Mouse (Mus musculus) urinary bladder, postnatal 14 days (tissue): ENCODE measurements at regions not wholly inside any gene's neighbourhood (a gene's known extent, or its start where the extent isn't known, plus 50 kb on each side); places are given as distances from the start of the nearest gene placed in this dataset.
A peak's percentile ranks its signal among the peaks of the same experiment; 100 is the strongest.

Experiments used
- DNase-seq: peaks from one replicate; pipeline ENCODE4 v3.0.0; 2021; ENCODE audit warnings: low spot score

DNA sequence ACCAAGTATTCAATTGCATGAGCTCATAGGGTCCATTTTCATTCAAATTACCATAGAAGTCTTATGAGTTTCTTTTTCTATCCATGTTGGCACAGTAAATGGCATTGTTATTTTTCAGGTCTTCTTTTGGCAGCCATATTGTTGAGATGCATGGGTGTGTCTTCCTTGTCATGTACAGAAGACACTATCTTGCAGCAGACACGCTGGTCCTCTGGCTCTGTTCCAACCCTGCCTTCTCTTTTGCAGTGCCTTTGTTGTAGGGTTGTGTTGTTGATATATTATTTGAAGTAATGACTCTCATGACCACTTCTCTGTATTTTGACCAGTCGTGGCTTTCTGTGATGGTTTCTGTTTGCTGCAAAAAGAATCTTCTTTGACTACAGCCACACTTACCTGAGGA lies 274.4 kb upstream of the Camk1g start:
- DNase-seq: no peak

GRCm38 (mm10) chr1:193636451-193636850 lies 266.4 kb upstream of the Camk1g start:
- DNase-seq: no peak

DNA sequence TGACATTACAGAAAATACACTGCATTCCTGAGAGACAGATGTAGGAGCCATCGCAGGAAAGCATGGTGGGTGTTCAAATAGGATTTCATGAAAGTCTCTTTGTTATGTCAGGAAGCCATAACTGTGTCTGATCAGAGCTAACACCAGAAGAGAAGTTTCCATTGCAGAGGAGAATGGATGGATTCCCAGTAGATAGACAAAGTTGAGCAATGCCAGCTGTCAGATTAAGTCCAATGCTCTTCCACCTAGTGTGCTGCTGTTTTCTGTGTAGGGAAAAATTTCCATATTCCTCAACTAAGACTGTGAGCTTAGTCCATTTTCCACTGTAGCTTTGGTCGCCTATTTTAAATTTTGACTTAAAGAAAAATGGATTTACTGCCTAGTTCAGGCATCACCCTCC lies 262.0 kb upstream of the Camk1g start:
- no peak for DNase-seq

GRCm38 (mm10) chr1:193629887-193630286 lies 259.8 kb upstream of the Camk1g start:
- DNase-seq: no peak

DNA sequence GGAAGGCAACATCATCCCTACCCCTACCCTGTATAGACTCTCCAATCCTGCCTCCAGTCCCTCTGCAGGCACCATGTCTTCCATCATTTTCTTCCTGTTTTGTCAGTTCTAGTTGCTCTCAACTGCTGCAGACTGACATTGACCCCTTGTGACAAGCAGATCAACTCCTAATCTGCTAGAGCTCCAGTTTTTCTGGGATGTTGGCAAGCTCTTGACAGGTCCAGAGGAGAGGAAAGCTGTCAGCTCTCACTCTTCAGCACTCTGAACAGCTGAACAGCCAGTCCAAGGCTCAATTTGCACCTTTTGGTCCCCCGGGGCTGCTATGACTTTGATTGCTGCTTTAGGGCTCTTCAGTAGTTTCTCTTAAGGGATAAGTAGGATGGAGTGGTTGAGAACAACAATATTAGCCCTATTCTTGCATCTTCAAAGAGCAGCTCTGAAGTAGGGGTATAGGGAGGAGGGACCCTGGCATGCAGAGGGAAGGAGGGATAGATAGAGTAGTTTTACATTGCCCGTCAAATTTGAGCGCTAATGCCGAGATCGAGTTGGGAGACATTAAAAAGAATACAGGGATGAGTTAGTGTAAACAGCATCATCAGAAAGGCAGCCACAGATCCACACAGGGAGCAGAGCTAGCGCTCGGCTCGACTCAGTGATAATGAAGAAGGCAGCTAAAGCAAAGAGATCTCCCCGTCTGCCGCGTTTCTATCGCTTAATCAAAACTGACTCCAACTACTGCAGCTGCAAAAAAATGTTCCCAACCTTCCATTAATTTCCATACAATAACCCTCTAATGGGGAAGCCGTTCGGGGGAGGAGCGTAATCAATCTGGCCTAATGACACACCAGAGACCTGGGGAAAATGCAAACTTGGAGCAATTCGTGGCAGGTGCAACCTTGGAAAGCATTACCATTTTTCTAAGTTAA lies 257.1 kb upstream of the Camk1g start:
- DNase-seq: no peak

DNA sequence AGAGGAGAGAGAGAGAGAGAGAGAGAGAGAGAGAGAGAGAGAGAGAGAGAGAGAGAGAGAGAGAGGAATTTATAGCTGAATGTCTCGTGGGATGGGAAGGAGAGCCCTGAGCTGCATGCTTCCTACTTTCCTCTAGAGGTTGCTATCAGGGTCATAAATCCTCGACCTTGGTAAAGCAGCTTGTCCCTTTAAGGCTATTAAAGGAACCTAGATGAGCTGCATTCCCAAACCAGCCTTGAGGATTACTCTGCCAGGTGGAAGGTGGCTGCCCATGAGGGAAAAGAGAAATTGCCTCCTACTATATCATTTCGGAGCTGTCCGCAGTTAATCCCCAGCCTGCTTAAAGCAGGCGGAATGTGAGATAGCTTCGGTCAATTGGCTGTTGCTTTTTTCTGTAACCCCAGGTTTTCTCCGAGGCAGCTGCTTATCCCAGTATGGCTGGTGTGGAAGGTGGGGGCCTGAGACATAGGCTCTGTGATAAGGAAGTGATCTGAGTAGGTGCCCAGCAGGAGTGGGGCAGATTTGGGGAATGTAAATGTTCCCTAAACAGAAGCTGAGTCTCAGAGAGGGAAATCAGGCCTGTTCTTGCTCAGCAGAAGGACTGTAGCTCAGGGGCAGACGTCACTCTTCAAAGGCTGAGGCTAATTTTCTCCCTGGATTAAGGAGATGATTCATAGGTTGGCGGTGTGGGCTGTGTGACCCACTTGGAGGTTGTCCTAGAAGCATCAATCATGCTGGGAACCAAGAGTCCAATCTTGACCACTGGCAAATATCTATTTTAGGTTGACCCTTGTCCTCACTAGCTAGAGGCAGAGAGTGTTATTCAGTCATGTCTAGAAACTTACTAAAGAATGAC lies 255.2 kb upstream of the Camk1g start:
- DNase-seq: no peak

- no peak for DNase-seq
These were observed 253.5 kb upstream of the Camk1g start for GRCm38 (mm10) chr1:193623571-193623970.

GRCm38 (mm10) chr1:193618250-193618649 lies 248.2 kb upstream of the Camk1g start:
- DNase-seq: no peak

GRCm38 (mm10) chr1:193610471-193610870 lies 240.4 kb upstream of the Camk1g start:
- DNase-seq: no peak

DNA sequence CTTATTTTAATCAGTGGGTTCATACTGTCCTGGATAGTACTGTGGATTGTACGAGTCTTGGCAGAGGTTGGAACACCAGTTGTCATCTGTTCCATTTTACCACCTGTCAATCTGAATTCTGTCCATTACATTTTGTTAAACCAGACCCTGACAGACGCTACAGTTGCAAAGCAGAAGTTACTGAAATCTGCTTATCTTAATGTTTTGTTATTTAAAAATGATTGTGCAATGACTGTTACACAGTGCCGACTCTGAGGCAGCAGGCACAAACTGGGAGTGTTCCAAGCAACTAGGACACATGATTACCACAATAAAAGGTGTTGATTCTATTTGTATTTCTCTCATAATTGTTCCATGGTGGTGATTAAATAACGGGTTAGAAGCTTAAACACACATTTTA lies 229.8 kb upstream of the Camk1g start:
- DNase-seq: no peak

GRCm38 (mm10) chr1:193599163-193599562 lies 229.1 kb upstream of the Camk1g start:
- peak; percentile 15 for DNase-seq

- DNase-seq: no peak
These were observed 220.3 kb upstream of the Camk1g start for GRCm38 (mm10) chr1:193590301-193590829.

- peak; percentile 78 for DNase-seq
These were observed 218.7 kb upstream of the Camk1g start for GRCm38 (mm10) chr1:193588477-193589464.

DNA sequence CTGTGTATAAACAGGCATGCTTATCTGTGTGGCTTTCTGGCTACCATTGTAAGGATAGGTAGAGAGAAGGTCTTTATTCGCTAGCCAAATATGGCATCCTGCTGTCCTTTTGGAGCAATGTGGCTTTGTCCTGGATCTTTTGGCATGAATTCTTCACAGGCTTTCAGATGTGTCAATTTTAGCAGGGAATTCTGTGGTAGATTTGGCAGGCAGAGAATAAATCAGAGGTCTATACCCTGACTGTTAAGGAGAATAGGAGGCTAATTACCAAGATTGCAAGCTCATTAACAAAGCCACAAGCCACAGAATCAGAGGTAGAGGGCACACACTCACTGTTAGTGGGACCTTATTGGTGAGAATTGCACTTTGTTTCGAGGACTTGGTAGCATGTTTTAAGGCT lies 217.2 kb upstream of the Camk1g start:
- no peak for DNase-seq

- DNase-seq: no peak
These were observed 216.8 kb upstream of the Camk1g start for GRCm38 (mm10) chr1:193586896-193587295.

- DNase-seq: no peak
These were observed 213.7 kb upstream of the Camk1g start for GRCm38 (mm10) chr1:193583791-193584190.

GRCm38 (mm10) chr1:193580393-193580792 lies 210.3 kb upstream of the Camk1g start:
- no peak for DNase-seq

DNA sequence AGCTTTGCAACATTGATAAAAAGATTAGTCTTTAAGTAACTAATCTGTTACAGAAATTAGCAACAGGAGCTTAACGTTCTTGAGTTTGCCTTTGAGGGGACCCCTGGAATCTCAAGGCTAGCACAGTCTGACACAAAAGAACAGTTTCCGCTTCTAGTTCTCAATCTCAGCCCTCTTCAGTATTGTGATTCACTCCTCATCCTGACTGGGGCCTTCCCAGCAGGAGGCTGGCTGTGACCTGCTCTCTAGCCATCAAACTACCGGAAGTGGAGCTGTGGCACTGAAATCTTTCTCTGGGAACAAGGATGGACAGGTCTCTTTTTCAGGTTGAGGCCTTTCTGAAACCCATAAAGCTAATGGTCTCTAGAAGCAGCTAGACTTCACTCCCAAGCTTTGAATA lies 209.6 kb upstream of the Camk1g start:
- no peak for DNase-seq

DNA sequence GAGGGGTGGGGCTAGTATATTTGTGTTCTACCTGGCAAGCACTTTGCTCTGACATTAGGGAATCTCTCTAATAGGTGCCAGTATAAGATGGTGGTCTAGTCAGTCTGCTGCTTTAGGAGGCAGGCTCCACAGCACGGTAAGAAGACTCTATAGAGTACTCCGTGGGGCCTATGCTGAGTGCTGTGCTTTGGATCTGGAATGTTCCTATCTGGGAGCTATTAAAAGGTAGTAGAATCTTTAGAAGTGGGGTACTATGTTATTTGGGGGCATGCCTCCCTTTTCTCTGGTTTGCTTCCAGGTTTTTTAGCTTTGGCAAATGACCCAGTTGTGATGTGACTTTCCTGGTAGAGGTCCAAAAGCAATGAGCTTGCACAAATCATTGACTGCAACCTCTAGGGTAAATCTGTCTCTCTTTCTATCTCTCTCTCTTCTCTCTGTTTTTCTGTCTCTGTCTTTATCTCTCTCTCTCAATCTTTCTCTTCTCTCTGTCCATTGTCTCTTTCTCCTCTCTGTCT lies 208.6 kb upstream of the Camk1g start:
- DNase-seq: no peak

- no peak for DNase-seq
These were observed 207.7 kb upstream of the Camk1g start for GRCm38 (mm10) chr1:193577821-193578220.

GRCm38 (mm10) chr1:193575986-193576713 lies 206.1 kb upstream of the Camk1g start:
- DNase-seq: peak; percentile 82
